Mouse (Mus musculus): ENCODE measurements around the gene Ccdc84. TPM values are rescaled to one million over a fixed set of nuclear protein-coding genes. Genes with fewer than 3 reads are reported as not detected.
A peak's percentile ranks its signal among the peaks of the same experiment; 100 is the strongest.
"Not testable (repeated sequence)": the region's sequence is repeated elsewhere in the genome, so short reads cannot be mapped to it uniquely, and the experiment has no call there.

The Ccdc84 gene
- total and polyA plus RNA-seq, 3 experiments, result 18.0 to 18.7 TPM; not detected in 1

- H3K27me3 ChIP-seq (ENCODE audit: control insufficient read depth in 1 of 2, insufficient read depth in 2 of 2, low read length in 2 of 2); H3K9me3 ChIP-seq (replicated peaks; ENCODE audit: insufficient read depth, low read length); H3K27ac ChIP-seq (ENCODE audit: control insufficient read depth, low read depth, low read length); H3K79me2 ChIP-seq (ENCODE audit: control insufficient read depth, insufficient read depth, low read length, poor library complexity); H3K9ac ChIP-seq (ENCODE audit: control insufficient read depth, low read depth, low read length, poor library complexity, severe bottlenecking); H3K36me3 ChIP-seq (ENCODE audit: control insufficient read depth in 1 of 2, insufficient read depth in 2 of 2, low read length in 2 of 2); DNase-seq (ENCODE audit: low read depth, low spot score); H3K4me1 ChIP-seq (ENCODE audit: control insufficient read depth in 1 of 2, insufficient read depth in 2 of 2, low read length in 2 of 2): not testable (repeated sequence)
- peak overlapping the region in 1 of 2 experiments; percentile 10; a peak in 1 of 4 replicates for H3K4me3 ChIP-seq (ENCODE audit: control insufficient read depth in 1 of 2, insufficient read depth in 1 of 2, low read depth in 2 of 2, low read length in 2 of 2)
- TF ChIP-seq TBP (IDR thresholded peaks at IDR 0.05; ENCODE audit: low read depth, low read length), result 0 out of 2 replicates have a peak, but pooled peaks have one; percentile 21
- TF ChIP-seq ZNF384 (IDR thresholded peaks at IDR 0.05; ENCODE audit: low read depth, low read length), result peak; percentile 45; the same call in 1 of the 2 replicates
Measured at GRCm38 (mm10) chr9:44444402-44445025, 26.1 kb upstream of the Ccdc84 start.

DNA sequence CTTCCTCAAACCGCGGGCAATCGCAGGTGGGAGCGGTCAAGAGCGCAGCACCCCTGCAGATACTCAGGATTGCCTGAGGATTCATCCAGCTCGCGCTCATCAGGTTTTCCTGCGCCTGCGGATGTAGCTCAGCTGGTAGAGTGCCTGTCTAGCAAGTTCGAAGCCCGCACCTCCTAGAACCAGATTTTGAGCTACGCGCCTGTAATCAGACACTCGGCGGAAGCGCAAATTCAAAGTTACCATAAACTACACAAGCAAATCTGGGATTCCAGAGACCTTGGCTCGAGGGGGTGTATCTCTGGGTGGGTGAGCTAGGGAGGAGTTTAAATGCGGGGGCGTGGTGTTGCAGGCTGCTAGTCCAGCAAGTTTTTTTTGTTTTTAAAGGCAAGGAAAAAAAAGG lies 22.6 kb upstream of the Ccdc84 start, which contains the start of gene Foxr1:
Gene Foxr1 (minus strand): TSS at position 176 of the 400 bp plus-strand sequence.
- Histone ChIP-seq H3K27me3 (ENCODE audit: control insufficient read depth in 1 of 2, insufficient read depth in 2 of 2, low read length in 2 of 2) (no peaks in the 10 kb centered on the region; a peak in 1 of 4 replicates), H3K79me2 (ENCODE audit: control insufficient read depth, insufficient read depth, low read length, poor library complexity) (no peaks in the 10 kb centered on the region), H3K27ac (ENCODE audit: control insufficient read depth, low read depth, low read length) (no peak within 1 kb of the TSS), H3K4me3 (ENCODE audit: control insufficient read depth in 1 of 2, insufficient read depth in 1 of 2, low read depth in 2 of 2, low read length in 2 of 2) (no peak within 1 kb of the TSS), H3K4me1 (ENCODE audit: control insufficient read depth in 1 of 2, insufficient read depth in 2 of 2, low read length in 2 of 2) (peaks cover 0 to 2% of the 10 kb centered on the region in 2 experiments; a peak in 1 of 4 replicates), H3K36me3 (ENCODE audit: control insufficient read depth in 1 of 2, insufficient read depth in 2 of 2, low read length in 2 of 2) (peaks cover 0 to 2% of the 10 kb centered on the region in 2 experiments; a peak in 2 of 4 replicates), H3K9ac (ENCODE audit: control insufficient read depth, low read depth, low read length, poor library complexity, severe bottlenecking) (no peak within 1 kb of the TSS), H3K9me3 (replicated peaks; ENCODE audit: insufficient read depth, low read length) (no peaks in the 10 kb centered on the region)
- DNase-seq (ENCODE audit: low read depth, low spot score), result no peak
- TF ChIP-seq ZC3H11A (IDR thresholded peaks at IDR 0.05; ENCODE audit: low read depth, low read length) (no peak), MAFK (IDR thresholded peaks at IDR 0.05; ENCODE audit: borderline replicate concordance, low read depth, low read length) (no peak), RCOR1 (IDR thresholded peaks at IDR 0.05; ENCODE audit: low read depth, low read length) (no peak), POLR2AphosphoS5 (IDR thresholded peaks at IDR 0.05; ENCODE audit: borderline replicate concordance, low read depth, low read length) (no peak), MYC (IDR thresholded peaks at IDR 0.05; ENCODE audit: low read depth, low read length) (no peak), CTCF (IDR thresholded peaks at IDR 0.05 in 2 of 3, conservative IDR thresholded peaks at IDR 0.05 in 1 of 3; ENCODE audit: control insufficient read depth in 1 of 3, insufficient read depth in 1 of 3, low read depth in 2 of 3, low read length in 3 of 3, poor library complexity in 1 of 3, severe bottlenecking in 1 of 3) (no peak), CHD2 (IDR thresholded peaks at IDR 0.05; ENCODE audit: low read length) (no peak), CHD1 (IDR thresholded peaks at IDR 0.05; ENCODE audit: low read depth, low read length) (no peak), ZKSCAN1 (IDR thresholded peaks at IDR 0.05; ENCODE audit: low read depth, low read length) (no peak), ZNF384 (IDR thresholded peaks at IDR 0.05; ENCODE audit: low read depth, low read length) (no peak)

- Histone ChIP-seq H3K9ac (ENCODE audit: control insufficient read depth, low read depth, low read length, poor library complexity, severe bottlenecking) (no peak overlapping the region; the same call in 1 of the 2 replicates), H3K4me1 (ENCODE audit: control insufficient read depth in 1 of 2, insufficient read depth in 2 of 2, low read length in 2 of 2) (peaks cover 0 to 4% of the 10 kb centered on the region in 2 experiments; a peak in 1 of 4 replicates), H3K4me3 (ENCODE audit: control insufficient read depth in 1 of 2, insufficient read depth in 1 of 2, low read depth in 2 of 2, low read length in 2 of 2) (no peak overlapping the region), H3K9me3 (replicated peaks; ENCODE audit: insufficient read depth, low read length) (no peaks in the 10 kb centered on the region), H3K27ac (ENCODE audit: control insufficient read depth, low read depth, low read length) (no peak overlapping the region), H3K79me2 (ENCODE audit: control insufficient read depth, insufficient read depth, low read length, poor library complexity) (no peaks in the 10 kb centered on the region), H3K27me3 (ENCODE audit: control insufficient read depth in 1 of 2, insufficient read depth in 2 of 2, low read length in 2 of 2) (no peaks in the 10 kb centered on the region; a peak in 1 of 4 replicates), H3K36me3 (ENCODE audit: control insufficient read depth in 1 of 2, insufficient read depth in 2 of 2, low read length in 2 of 2) (peaks cover 0 to 2% of the 10 kb centered on the region in 2 experiments; a peak in 1 of 4 replicates)
- peak; percentile 83 for DNase-seq (ENCODE audit: low read depth, low spot score)
- TF ChIP-seq ZC3H11A (IDR thresholded peaks at IDR 0.05; ENCODE audit: low read depth, low read length), result no peak
- no peak for TF ChIP-seq CHD1 (IDR thresholded peaks at IDR 0.05; ENCODE audit: low read depth, low read length)
- TF ChIP-seq MXI1 (IDR thresholded peaks at IDR 0.05; ENCODE audit: low read depth, low read length), result no peak
- no peak for TF ChIP-seq CTCF (IDR thresholded peaks at IDR 0.05 in 2 of 3, conservative IDR thresholded peaks at IDR 0.05 in 1 of 3; ENCODE audit: control insufficient read depth in 1 of 3, insufficient read depth in 1 of 3, low read depth in 2 of 3, low read length in 3 of 3, poor library complexity in 1 of 3, severe bottlenecking in 1 of 3)
- no peak for TF ChIP-seq JUND (IDR thresholded peaks at IDR 0.05; ENCODE audit: low read depth, low read length)
- no peak for TF ChIP-seq KAT2A (conservative IDR thresholded peaks at IDR 0.05; ENCODE audit: low read depth, low read length)
- no peak for TF ChIP-seq MEF2A (IDR thresholded peaks at IDR 0.05; ENCODE audit: extremely low read depth, insufficient replicate concordance, low read depth, low read length, poor library complexity, severe bottlenecking)
- TF ChIP-seq EP300 (IDR thresholded peaks at IDR 0.05; ENCODE audit: low read depth in 1 of 2, low read length in 2 of 2), result 0 out of 4 replicates have a peak, but pooled peaks of 1 of the 2 experiments have one; percentile 28
- no peak for TF ChIP-seq NRF1 (IDR thresholded peaks at IDR 0.05; ENCODE audit: insufficient read depth, low read depth, low read length, poor library complexity, severe bottlenecking)
- no peak for TF ChIP-seq ZKSCAN1 (IDR thresholded peaks at IDR 0.05; ENCODE audit: low read depth, low read length)
- no peak for TF ChIP-seq MAX (IDR thresholded peaks at IDR 0.05; ENCODE audit: low read length)
- TF ChIP-seq RCOR1 (IDR thresholded peaks at IDR 0.05; ENCODE audit: low read depth, low read length), result no peak
- no peak for TF ChIP-seq MYC (IDR thresholded peaks at IDR 0.05; ENCODE audit: low read depth, low read length)
- no peak for TF ChIP-seq POLR2A (IDR thresholded peaks at IDR 0.05; ENCODE audit: control insufficient read depth in 1 of 2, insufficient read depth in 1 of 2, low read depth in 1 of 2, low read length in 2 of 2, poor library complexity in 1 of 2)
- TF ChIP-seq RAD21 (IDR thresholded peaks at IDR 0.05; ENCODE audit: low read depth, low read length), result no peak
- TF ChIP-seq BHLHE40 (IDR thresholded peaks at IDR 0.05; ENCODE audit: borderline replicate concordance, low read depth, low read length), result no peak
- no peak for TF ChIP-seq USF1 (IDR thresholded peaks at IDR 0.05; ENCODE audit: low read depth, low read length)
- no peak for TF ChIP-seq POLR2AphosphoS2 (IDR thresholded peaks at IDR 0.05; ENCODE audit: low read length)
Measured at GRCm38 (mm10) chr9:44435747-44436146, 17.4 kb upstream of the Ccdc84 start.
